Mouse (Mus musculus): ENCODE measurements at regions not wholly inside any gene's neighbourhood (a gene's known extent, or its start where the extent isn't known, plus 50 kb on each side); places are given as distances from the start of the nearest gene placed in this dataset.

GRCm38 (mm10) chr8:86184671-86185070 lies 343.9 kb downstream of the Phkb start:
- DNase-seq (ENCODE audit: low spot score in 2 of 2) = peak; percentile 38 to 42

GRCm38 (mm10) chr8:86180793-86181192 lies 340.0 kb downstream of the Phkb start:
- DNase-seq (ENCODE audit: low spot score in 2 of 2) = no peak

- DNase-seq (ENCODE audit: low spot score in 2 of 2) = no peak
Measured at GRCm38 (mm10) chr8:86170091-86170490, 329.3 kb downstream of the Phkb start.

GRCm38 (mm10) chr8:86164818-86165217 lies 324.1 kb downstream of the Phkb start:
- peak in 1 of 2 experiments; percentile 13 for DNase-seq (ENCODE audit: low spot score in 2 of 2)

GRCm38 (mm10) chr8:86159074-86159783 lies 318.5 kb downstream of the Phkb start:
- DNase-seq (ENCODE audit: low spot score in 2 of 2) = peak; percentile 29 to 49

GRCm38 (mm10) chr8:86147586-86147985 lies 306.8 kb downstream of the Phkb start:
- no peak for DNase-seq (ENCODE audit: low spot score in 2 of 2)

GRCm38 (mm10) chr8:86125244-86125643 lies 284.5 kb downstream of the Phkb start:
- DNase-seq (ENCODE audit: low spot score in 2 of 2) = no peak

- no peak for DNase-seq (ENCODE audit: low spot score in 2 of 2)
Measured at GRCm38 (mm10) chr8:86124655-86125054, 283.9 kb downstream of the Phkb start.
